Mouse (Mus musculus): ENCODE results near the gene Foxred2.

DNA sequence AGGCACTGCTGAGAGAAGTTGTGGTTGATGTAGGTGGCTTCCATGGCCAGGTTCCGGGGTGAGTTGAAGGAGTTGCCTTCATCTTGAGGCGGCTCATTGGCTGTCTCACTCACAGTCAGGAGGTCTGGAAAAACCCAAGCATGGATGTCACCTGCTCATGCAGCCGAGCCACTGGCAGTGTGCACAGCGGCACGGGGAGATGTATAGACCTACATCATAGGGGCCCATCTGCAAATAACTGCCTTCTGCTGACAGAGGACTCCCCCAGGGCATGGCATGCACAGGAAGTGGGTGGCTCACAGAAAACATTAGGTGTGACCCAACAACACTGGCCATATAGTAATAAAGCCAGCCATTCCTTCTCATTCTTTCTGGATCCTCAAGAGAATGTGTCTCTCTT lies 5.9 kb upstream of the Foxred2 start:
- TF ChIP-seq EP300 (IDR thresholded peaks at IDR 0.05; ENCODE audit: low read depth) (no peak), CTCF (IDR thresholded peaks at IDR 0.05; ENCODE audit: low read depth) (no peak)

Measured in liver, postnatal 0 days (tissue).